Mouse (Mus musculus): ENCODE results near the gene Ptch1.

Ptch1 gene

DNA sequence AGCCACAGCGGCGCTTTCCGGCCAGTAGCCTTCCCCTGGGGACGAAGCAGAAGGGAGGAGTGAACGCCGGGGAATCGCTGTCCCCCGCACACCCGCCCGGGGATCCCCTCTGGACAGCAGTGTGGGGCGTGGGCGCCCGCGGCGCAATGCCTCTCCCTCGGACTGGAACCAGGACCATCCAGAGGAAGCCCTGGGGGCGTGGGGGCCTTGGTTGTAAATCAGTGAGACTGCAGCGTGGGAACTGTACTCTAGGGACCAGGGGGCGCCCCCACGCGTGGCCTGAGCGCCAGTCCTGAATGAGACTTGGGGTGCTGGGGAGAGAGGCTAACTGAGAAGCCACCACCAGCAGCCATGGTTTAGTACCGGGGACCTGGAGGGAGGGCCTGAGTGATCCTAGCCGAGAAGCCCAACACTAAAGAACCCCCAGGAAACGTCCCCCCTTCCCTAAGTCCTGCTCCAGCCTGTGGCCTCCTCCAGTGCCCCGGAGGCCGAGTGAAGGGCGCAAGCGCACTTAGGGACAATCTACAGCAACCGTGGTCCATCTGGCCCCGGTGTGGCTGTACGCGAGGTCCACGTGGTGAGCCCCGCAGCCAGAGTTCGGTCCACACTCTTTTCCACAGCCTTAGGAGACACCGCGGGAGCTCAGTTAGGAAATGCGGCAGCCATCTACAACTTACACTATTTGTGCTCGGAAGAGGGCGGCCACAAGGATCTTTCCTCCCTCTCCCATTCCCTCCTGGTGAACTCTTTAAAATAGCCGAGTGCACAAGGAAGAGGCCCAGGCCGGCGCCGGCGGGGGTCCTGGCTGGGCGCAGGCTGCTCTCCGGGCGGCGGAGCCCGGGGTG is 9.4 kb downstream of the Ptch1 start:
- DNase-seq (ENCODE audit: low spot score in 2 of 2), result peak; percentile 27 to 53

DNA sequence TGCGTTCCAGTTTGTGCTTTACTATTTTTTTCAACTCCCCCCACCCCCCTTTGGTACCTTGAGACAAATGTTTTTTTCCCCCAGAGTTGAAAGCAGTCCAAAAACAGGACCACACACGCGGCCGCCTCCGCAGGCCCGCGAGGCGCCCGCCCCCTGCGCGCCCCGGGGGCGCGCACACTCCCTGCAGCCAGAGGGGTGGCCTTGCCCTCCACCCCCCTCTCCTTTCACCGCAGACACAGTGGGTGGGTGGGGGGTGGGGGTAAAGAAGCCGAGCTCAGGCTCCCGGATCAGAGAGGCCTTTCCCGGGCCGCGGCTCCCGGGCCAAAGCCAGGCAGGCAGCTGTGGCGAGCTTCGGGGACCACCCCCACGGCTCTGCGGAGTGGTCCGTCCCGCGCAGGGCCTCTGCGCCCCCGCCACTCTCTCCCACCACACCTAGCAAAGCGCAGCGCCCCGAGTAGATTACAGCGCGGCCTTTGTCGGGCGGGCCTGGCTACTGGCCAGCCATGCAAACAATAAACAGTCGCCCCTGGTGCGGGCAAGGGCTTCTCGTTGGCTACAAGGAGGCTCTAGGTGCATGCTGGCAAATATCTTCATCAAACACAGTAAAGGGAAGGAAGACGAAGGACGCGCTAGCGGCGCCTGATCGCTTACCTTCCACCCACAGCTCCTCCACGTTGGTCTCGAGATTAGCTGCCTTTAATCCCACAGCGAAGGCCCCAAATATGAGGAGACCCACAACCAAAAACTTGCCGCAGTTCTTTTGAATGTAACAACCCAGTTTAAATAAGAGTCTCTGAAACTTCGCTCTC is 10.2 kb downstream of the Ptch1 start:
- peak; percentile 64 to 70 for DNase-seq (ENCODE audit: low spot score in 2 of 2)

DNA sequence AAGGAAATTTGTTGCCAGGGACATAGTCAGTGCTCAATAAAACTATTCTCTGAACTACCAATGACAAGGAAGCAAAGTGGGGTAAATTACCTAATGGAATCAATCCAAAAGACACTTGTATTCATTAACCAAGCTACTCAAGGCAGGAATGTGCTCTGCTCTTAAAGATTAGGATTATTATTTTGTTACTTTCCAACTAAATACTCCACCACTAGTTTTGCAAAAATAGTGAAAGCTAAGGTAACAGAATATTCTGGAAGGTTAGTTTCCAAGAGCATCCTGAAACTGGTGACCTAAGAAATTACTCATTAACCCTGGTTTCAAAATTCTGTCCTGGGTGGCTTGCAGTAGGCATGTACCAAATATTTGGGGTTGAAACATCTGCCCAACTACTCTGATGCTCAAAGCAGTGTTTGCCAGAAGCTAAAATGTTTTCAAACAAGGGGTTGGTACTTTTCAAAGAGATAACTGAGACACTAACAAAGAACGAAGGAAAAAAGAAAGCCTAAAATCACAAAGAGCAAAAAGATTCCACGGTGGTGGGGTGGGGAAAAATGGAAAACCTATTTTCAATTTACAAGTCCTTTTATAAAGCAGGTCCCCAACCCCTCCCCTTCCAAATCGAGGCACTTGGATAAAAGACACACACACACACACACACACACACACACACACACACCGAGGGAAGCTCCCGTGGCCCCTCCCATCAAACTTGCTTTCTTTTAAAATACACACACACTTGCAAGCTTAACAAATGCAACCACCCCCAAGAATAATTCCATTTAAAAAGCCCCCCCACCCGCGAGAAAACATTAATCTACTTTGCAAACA is 11.0 kb downstream of the Ptch1 start:
- DNase-seq (ENCODE audit: low spot score in 2 of 2), result no peak

DNA sequence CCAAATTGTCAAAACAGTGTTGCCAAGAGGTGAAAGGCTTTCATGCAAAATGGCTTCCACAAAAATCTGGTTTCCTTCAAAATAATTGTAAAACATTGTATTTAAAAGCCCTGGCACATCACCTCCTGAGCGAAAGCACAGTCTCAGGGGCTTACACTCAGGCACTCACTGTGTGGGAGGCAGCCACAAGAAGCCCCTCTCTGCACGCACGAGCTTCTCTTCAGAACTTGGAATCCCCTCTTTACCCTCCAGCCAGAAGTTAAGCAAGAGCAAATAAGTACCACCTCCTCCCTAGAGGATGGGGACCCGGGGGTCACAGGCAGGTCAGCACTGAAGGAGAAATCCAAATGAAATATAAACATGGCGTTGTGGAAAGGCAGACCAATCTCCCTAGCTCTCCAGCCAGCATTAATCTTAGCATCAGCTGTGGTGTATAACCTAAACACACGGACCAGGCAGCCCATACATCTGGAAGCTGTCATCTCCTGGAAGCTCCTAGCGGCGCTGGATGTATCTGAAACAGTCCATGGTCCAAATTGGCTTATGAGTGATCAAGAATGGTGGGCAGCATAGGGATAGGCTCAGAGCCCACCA is 15.0 kb downstream of the Ptch1 start:
- no peak for DNase-seq (ENCODE audit: low spot score in 2 of 2)

DNA sequence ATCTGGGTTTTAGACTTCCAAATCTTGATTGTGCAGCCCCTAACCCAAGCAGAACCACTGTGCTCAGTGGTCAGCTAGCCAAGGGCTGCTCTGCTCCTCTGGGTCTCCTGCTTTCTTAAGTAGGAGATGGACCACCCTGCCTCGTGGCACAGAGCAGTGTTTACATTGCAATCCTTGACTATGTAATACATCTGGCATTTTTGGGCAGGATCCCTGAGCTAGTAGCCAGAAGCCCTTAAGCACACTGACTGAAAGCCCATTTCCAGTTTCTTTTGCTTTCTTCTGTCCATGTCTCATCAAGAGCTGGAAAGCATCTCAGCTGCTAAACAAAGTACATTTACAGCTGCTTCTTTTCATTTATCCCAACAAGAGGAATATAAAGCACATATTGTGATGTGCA is 17.0 kb downstream of the Ptch1 start:
- no peak for DNase-seq (ENCODE audit: low spot score in 2 of 2)

DNA sequence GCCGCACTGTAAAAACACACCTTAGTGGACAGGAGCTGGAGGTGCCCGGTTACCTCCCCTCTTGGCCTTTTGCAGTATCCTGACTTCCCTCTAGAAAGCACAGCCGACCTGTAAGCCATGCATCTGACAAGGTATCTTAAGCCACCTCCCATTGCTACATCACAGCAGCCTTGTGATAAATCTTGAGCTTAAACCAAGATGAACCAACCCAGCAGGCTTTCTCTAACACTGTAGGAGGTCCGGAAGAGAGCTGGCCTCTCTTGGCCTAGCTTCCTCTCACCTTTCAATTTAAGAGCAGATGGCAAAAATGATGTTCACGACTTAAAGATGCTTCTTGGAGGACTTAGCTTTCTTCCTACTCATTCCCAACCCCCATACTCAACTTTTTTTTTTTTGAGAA is 17.5 kb downstream of the Ptch1 start:
- DNase-seq (ENCODE audit: low spot score in 2 of 2), result no peak

DNA sequence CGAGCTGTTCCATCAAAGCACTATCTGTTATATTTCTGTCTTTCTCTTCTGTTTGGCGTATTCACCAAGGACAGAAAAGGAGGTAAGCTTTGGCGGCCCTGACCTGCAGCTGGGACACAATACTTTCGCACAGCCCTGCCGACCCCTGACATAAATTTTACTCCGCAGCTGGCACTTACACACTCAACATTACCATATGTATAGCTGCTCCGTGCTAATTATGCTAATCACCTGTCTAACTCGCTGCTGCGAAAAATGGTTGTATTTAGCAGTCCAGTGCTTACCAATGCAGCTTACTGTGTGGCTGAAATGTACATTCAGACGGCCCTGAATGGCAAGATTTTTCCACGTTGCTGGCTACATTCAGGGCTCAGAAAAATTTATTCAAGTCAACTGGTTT is 18.8 kb downstream of the Ptch1 start:
- DNase-seq (ENCODE audit: low spot score in 2 of 2), result no peak

DNA sequence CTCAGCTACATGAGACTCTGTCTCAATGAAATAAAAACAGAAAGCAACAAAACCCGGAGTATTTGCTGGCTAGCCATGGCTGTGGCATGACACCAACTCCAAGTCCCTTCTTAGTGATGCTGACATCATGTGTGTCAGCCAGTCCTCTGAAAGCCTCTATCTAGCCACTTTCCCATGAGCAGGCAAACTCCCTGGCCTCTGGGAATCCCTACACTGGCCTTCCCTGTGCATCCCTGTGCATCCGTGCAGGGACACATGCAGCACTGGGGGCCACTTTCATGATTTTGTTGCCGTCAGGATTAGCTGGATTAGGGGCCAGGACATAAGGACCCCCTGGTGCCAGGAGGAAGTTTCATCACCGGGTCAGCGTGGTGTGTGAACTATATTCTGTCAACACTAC is 20.0 kb downstream of the Ptch1 start:
- DNase-seq (ENCODE audit: low spot score in 2 of 2), result no peak

DNA sequence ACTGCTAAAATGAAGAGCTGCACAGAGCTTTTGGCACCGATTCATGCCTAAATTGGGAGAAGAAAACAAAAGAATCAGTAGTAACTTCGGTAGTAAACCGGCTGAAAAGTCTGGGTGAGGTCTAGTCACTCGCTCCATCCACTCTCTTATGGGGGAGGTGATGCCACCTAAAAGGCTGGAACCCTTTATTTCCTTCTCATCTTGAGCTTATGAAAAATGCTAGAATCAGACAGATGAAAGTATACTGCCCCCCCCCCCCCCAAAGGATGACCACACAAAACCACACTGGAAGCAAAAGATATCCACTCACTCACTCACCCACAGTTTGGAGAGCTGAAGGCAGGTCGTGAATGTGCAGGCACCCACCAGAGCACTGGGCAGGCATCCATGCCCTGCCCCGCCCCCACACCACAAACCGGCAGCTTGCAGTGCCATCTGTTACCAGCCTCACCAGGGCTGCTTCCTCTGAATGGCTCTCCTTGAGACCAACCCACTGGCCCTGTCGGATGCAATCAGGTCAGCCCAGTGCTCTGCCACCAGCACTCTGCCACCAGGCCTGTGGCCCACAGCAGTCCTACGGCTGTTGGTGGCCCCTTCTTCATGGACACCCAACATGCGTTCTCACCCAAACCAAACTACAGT is 21.0 kb downstream of the Ptch1 start:
- DNase-seq (ENCODE audit: low spot score in 2 of 2), result no peak

DNA sequence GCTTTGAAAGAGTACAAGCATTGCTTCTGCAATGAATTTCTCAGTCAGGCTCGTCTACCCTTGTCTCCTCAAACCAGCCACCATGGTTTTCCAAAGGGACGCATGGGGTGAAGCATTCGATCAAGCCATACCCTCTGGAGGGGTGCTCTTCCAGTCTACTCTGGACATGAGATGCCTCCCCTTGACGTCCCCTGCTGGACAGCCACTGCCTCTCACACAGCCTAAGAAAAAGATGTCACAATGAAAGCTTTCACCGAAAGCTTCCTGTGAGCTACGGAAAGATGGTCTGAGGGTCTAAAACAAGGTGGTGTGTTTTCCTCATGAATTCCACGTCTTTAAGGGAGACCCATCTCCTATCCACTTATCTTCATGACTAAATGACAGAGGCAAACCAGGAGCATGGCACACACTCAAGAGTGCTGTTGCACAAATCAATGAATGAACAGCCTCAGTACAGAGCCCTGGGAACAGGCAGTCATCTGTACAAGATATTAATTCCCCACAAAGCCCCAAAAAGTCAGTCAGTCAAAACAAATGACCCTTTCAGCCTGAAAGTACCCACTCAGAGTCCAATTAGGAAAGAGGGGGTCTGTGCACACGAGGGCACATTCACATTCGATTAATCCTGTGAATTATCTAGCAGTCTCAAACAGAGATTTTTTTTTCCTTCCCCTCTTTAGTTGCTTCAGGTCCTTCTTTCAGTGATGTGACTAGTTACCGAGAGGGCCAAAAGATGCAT is 21.7 kb downstream of the Ptch1 start:
- no peak for DNase-seq (ENCODE audit: low spot score in 2 of 2)

DNA sequence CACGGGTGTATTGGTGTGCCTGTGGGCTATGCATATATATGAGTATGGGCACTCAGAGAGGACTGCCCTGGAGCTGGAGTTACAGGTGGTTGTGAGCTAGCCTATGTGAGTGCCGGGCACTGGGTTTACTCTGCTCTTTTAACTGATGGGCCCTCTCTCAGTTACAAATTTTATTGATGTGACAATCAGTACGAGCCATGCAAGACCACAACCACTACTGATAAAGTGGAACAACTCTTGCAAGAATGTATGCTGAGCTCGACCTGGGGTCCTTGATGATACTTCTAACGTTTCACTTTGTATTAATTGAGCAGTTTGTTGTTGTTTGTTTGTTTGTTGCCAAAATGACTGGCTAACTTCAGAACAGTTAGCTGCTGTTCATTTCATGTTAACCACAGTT is 23.0 kb downstream of the Ptch1 start:
- no peak for DNase-seq (ENCODE audit: low spot score in 2 of 2)

DNA sequence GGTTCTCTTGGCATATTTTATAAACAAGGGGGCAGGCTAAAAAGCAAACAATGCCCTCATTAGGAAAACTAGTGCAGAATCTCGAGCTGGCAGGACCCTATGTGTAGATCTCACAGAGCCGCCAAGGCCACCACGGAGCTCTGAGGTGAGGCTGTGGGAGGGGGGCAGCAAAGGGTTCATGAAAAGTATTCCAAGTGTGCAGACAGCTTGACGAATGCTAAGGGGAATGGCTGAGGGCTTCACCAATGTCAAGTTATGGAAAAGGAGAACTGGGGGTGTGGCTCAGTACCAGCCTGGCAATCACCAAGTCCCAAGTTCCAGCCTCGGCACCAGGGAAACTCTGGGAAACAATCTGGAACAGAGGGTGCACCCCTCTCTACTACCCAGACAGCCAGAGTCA is 24.2 kb downstream of the Ptch1 start:
- no peak for DNase-seq (ENCODE audit: low spot score in 2 of 2)

DNA sequence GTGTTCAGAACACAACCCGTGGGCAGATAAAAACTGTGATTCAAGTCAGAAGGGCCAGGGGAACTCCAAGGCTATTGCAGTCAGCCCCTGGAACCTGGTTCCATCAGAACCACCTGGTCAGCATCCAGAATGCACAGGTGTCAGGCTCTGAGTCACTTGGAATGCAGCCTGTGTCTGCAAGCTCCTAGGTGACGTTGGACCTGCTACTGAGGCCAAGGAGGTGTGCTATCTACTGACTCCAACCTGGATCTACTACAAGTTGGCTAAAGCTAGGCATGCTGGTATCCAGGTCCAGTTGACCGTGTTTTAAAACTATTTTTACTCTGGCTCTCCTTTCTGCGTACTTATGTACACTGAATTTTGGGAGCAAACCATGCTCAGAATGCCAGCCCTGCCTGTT is 24.8 kb downstream of the Ptch1 start:
- DNase-seq (ENCODE audit: low spot score in 2 of 2), result no peak

DNA sequence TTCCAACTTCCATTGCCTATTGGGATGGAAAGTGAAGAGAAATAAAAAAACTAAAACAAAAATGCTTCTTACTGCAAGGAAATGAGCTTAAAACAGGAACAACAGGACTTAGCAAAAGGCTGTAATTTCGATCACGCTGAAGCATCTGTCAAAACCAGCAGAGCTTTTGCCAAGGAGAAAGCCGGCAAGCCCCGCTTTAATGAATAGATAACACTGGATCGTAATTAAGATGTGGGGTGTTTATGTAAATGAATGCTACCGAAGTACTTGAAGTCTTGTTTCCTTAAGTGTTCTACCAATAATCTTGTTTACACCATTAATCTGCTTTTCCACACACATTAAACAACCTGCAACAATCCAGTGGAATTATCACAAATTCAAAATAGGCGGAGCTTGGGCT is 28.1 kb downstream of the Ptch1 start:
- DNase-seq (ENCODE audit: low spot score in 2 of 2), result no peak

DNA sequence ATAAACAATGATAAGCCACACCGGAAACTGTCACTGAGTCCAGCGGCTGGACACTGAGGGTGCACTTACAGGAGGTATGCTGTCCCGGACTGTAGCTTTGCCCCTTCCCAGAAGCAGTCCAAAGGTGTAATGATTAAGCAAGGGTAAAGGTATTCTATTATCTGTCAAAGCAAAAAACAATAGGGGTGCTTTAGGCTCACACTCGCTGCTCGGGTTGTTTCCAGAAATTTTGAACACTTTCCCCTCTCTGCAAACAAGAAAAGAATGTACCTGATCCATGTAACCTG is 28.5 kb downstream of the Ptch1 start:
- DNase-seq (ENCODE audit: low spot score in 2 of 2), result no peak

DNA sequence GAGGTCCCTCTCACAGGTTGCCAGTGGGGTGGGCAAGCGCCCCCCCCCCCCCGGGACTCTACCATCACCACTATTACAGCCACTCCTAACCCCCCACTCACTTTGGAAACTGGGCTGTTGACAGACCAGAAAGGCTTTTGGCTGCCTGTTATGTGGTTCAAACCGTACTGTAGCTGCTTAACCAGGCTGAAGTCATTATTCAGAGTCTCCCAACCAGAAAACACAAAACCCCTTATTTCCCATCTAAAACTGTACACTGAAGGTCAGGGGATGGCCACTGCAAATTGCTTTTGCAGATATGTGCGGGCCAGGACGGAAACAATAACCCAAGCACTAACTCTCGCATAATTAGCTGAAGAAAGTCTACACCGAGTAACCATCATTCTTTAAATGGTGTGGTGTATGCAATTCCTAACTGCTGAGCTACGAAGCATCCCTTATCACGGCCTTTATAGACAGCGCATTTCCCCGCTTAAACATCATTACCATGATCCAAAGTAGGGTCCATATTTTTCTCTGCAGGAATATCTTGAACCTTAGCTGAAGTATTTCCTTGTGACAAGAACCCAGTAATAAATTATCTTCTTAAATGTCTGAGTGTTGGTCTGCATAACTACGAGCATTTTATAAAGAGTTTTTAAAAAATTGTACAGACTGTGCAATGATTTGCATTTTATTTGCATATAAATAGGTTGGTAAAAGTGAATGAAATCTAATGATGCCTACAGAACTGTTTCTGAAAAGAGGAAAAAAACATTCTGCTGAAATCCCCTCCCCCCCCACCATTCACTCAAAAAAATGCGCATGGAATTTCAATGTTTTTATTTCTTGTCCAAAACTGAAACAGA is 29.1 kb downstream of the Ptch1 start:
- DNase-seq (ENCODE audit: low spot score in 2 of 2), result no peak

DNA sequence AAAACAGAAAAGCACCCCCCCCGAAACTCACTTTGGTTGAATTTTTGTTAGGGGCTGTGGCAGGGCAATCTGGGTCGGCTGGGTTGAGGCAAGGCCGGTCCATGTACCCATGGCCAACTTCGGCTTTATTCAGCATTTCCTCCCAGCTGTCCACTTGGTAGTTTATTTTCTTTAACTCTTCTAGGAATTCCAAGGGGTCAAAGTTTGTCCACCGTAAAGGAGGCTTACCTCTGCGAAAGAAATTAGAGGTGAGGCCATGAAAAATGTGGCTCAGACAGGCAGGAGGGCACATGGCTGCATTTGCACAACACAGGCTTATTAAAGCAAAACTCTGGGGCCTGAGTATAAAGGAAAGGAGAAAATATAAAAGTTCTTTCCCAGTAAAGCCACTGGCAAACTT is 29.9 kb downstream of the Ptch1 start:
- no peak for DNase-seq (ENCODE audit: low spot score in 2 of 2)

DNA sequence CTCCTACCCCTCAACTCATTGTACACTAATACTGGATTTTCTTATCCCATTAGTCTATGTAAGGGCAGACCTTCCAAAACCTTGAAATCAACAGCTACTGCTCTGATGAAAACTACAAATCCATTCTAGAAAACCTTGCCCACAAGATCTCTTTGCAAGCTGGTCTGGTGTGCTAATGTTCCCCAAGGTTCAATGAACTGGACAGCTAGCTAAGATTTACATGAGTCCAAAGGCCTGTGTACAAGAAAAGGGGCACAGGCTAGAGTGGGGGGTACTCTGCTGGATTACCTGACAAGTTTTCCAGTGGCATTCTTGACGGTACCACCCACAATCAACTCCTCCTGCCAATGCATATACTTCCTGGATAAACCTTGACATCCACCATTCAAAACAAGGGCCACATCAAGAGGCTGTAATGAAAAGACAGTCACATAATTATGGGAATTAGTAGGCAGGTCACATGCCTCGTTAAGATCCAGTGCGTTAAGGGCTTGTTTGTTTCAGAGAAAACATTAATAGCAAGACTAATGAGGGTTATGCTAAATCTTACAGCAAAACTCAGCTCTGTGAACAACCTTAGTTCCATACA is 30.5 kb downstream of the Ptch1 start:
- no peak for DNase-seq (ENCODE audit: low spot score in 2 of 2)

DNA sequence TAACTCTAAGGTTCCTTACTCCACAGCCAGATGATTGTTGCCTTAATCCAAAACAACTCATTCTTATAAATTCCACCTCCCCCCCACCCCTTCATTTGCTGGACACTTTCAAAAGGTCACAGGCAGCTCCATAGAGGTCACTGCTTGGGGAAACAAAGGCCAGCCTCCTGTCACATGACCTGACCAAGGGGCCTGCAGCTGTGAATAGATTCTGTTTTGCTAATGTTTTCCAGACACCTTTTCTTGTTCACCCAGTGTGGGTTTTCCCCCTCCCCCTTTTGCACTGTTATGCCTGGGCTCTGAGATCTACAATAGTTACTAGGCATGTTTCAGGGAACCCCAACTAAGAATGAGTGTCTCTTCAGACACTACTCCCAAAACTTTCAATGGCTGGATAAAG is 31.9 kb downstream of the Ptch1 start:
- DNase-seq (ENCODE audit: low spot score in 2 of 2), result no peak

DNA sequence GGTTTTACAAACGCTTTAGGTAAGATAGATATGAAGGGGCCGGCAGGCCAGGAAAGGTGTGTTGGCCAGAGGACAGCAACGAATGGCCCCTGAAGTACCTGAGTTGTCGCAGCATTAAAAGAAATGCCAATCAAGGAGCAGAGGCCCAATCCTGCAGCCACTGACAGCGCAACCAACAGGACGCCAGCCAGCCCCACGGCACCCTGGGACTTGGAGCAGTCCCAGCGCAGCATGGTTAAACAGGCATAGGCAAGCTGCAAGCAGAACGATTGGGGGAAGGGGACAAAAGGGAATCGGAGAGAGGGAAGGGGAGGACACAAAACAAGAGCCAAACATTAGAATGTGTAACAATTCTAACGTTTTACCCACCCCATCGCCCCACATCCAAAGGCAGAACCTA is 32.8 kb downstream of the Ptch1 start:
- DNase-seq (ENCODE audit: low spot score in 2 of 2), result no peak
